Mouse (Mus musculus) neutrophil, adult 5-6 weeks (primary cell): ENCODE measurements around the gene Ncbp2. TPM values are rescaled to one million over a fixed set of nuclear protein-coding genes. Genes with fewer than 3 reads are reported as not detected.

Experiments
- ATAC-seq: fragments of 151-379, 151-347 bp; 2 replicates; pipeline ENCODE4 v1.8.0; 2017; ENCODE audit warnings: mild to moderate bottlenecking, moderate TSS enrichment; ENCODE audit not compliant: insufficient number of reproducible peaks, poor library complexity, low FRiP score, severe bottlenecking; ENCODE audit errors: extremely low read depth
- total RNA-seq: library from RNA; stranded (forward); fragments of 200-1000 nt; gene quantifications from 2 replicates; pipeline ENCODE4 v1.2.3, GENCODE M21; 2017

The Ncbp2 gene
- 13.9 and 15.1 TPM in 2 replicates for total RNA-seq

GRCm38 (mm10) chr16:31948345-31948774, at the start of gene Ncbp2, which contains the start of gene 0610012G03Rik:
Gene Ncbp2 (plus strand): TSS chr16:31948513.
Gene 0610012G03Rik (minus strand): TSS chr16:31948494.
- ATAC-seq, result peak; percentile 86

- no peak for ATAC-seq
Observed at GRCm38 (mm10) chr16:31898546-31899326, 49.6 kb upstream of the Ncbp2 start.

- no peak for ATAC-seq
Observed at GRCm38 (mm10) chr16:31901886-31902285, 46.4 kb upstream of the Ncbp2 start.

- ATAC-seq, result no peak
Observed at GRCm38 (mm10) chr16:31903239-31903638, 45.1 kb upstream of the Ncbp2 start.

GRCm38 (mm10) chr16:31905331-31905730, 43.0 kb upstream of the Ncbp2 start:
- ATAC-seq, result no peak

GRCm38 (mm10) chr16:31905891-31906825, 42.2 kb upstream of the Ncbp2 start:
- ATAC-seq, result no peak

GRCm38 (mm10) chr16:31906896-31907295, 41.4 kb upstream of the Ncbp2 start:
- ATAC-seq, result no peak

- no peak for ATAC-seq
Observed at GRCm38 (mm10) chr16:31908959-31909358, 39.4 kb upstream of the Ncbp2 start.

- ATAC-seq, result no peak
Observed at GRCm38 (mm10) chr16:31910281-31910847, 37.9 kb upstream of the Ncbp2 start.

GRCm38 (mm10) chr16:31917776-31918175, 30.5 kb upstream of the Ncbp2 start:
- no peak for ATAC-seq

GRCm38 (mm10) chr16:31918248-31918724, 30.0 kb upstream of the Ncbp2 start:
- 0 out of 2 replicates have a peak, but pooled peaks have one; percentile 48 for ATAC-seq

GRCm38 (mm10) chr16:31924368-31924767, 23.9 kb upstream of the Ncbp2 start:
- ATAC-seq, result no peak

GRCm38 (mm10) chr16:31926091-31926490, 22.2 kb upstream of the Ncbp2 start:
- ATAC-seq, result no peak

- no peak for ATAC-seq
Observed at GRCm38 (mm10) chr16:31926547-31927182, 21.6 kb upstream of the Ncbp2 start.

GRCm38 (mm10) chr16:31927412-31927811, 20.9 kb upstream of the Ncbp2 start:
- no peak for ATAC-seq

GRCm38 (mm10) chr16:31931330-31931729, 17.0 kb upstream of the Ncbp2 start:
- ATAC-seq, result no peak

- ATAC-seq, result no peak
Observed at GRCm38 (mm10) chr16:31932255-31932654, 16.1 kb upstream of the Ncbp2 start.

GRCm38 (mm10) chr16:31932840-31933697, 15.2 kb upstream of the Ncbp2 start:
- peak; percentile 59 for ATAC-seq
